Mouse (Mus musculus) liver, embryonic 15.5 days (tissue): Measurements from ENCODE around the gene Tctn3. TPM values are rescaled to one million over a fixed set of nuclear protein-coding genes. Genes with fewer than 3 reads are reported as not detected.
A peak's percentile ranks its signal among the peaks of the same experiment; 100 is the strongest.
"Not testable (repeated sequence)": the region's sequence is repeated elsewhere in the genome, so short reads cannot be mapped to it uniquely, and the experiment has no call there.

ENCODE experiments used
- ATAC-seq: fragments of 200-750 bp; cut with Nextera tagmentation; 2 replicates; pipeline ENCODE4 v1.8.0; 2017; ENCODE audit warnings: moderate number of reproducible peaks, mild to moderate bottlenecking, moderate library complexity; ENCODE audit not compliant: insufficient read depth
- H3K27ac ChIP-seq: fragments of 300-500 bp; sonication (generic); replicated peaks from 2 replicates; pipeline ENCODE4 v1.5.1; 2015; ENCODE audit warnings: mild to moderate bottlenecking, inconsistent platforms
- H3K27me3 ChIP-seq: fragments of 300-500 bp; sonication (generic); 2 replicates; pipeline ENCODE4 v1.6.1; 2015; ENCODE audit warnings: mild to moderate bottlenecking, inconsistent platforms
- H3K36me3 ChIP-seq: fragments of 300-500 bp; sonication (generic); replicated peaks from 2 replicates; pipeline ENCODE4 v1.6.1; 2015; ENCODE audit warnings: moderate library complexity, mild to moderate bottlenecking, inconsistent platforms
- H3K4me1 ChIP-seq: fragments of 300-500 bp; sonication (generic); replicated peaks from 2 replicates; pipeline ENCODE4 v1.6.1; 2015; ENCODE audit warnings: inconsistent platforms
- H3K4me2 ChIP-seq: fragments of 300-500 bp; sonication (generic); 2 replicates; pipeline ENCODE4 v1.6.1; 2015; ENCODE audit warnings: moderate library complexity, mild to moderate bottlenecking, inconsistent platforms
- H3K4me3 ChIP-seq: fragments of 300-500 bp; sonication (generic); replicated peaks from 2 replicates; pipeline ENCODE4 v1.5.1; 2015; ENCODE audit warnings: mild to moderate bottlenecking, inconsistent platforms
- H3K9ac ChIP-seq: fragments of 300-500 bp; sonication (generic); 2 replicates; pipeline ENCODE4 v1.6.1; 2015; ENCODE audit warnings: moderate library complexity, mild to moderate bottlenecking, inconsistent platforms
- H3K9me3 ChIP-seq: fragments of 300-500 bp; sonication (generic); replicated peaks from 2 replicates; pipeline ENCODE4 v1.6.1; 2016; ENCODE audit warnings: inconsistent platforms
- WGBS: fragments of 180-500 bp; shearing (Covaris S2); methylation state at CpG from one replicate; pipeline ENCODE4 v1.1.7; 2015; ENCODE audit warnings: mixed read lengths; ENCODE audit not compliant: insufficient replicate concordance; 5-methylcytosine and 5-hydroxymethylcytosine counted together
- polyA plus RNA-seq: library from polyadenylated mRNA; unstranded; fragments of >200 nt; fragmentation: Nextera tagmentation; extraction: Ambion mirVana; gene quantifications from 2 replicates; pipeline ENCODE4 v1.2.1, GENCODE M21; 2015

Tctn3 gene
- polyA plus RNA-seq, 1 experiment from 2014 or later, result 2.0 TPM

- H3K36me3 ChIP-seq, result peaks cover 17% of the 10 kb centered on the region
- peak within 1 kb of the TSS; percentile 73 for H3K4me3 ChIP-seq
- H3K9me3 ChIP-seq, result no peaks in the 10 kb centered on the region
- peak; percentile 84 for ATAC-seq
- H3K9ac ChIP-seq, result peak within 1 kb of the TSS; percentile 61
- H3K4me2 ChIP-seq, result peak within 1 kb of the TSS; percentile 88
- no peaks in the 10 kb centered on the region for H3K27me3 ChIP-seq
- H3K4me1 ChIP-seq, result peaks cover 37% of the 10 kb centered on the region
- WGBS, result 1% methylated on average over 34 of the region's 34 CpGs
- peak within 1 kb of the TSS; percentile 73 for H3K27ac ChIP-seq
These were observed 23.8 kb downstream of the Tctn3 start, which contains the start of gene Aldh18a1 for GRCm38 (mm10) chr19:40588293-40588654. Gene Aldh18a1, minus strand, starts transcription at chr19:40588463.

- Histone ChIP-seq H3K36me3 (peaks cover 22% of the 10 kb centered on the region), H3K27me3 (no peaks in the 10 kb centered on the region), H3K9ac (peak overlapping the region; percentile 61), H3K4me1 (peaks cover 37% of the 10 kb centered on the region), H3K27ac (peak overlapping the region; percentile 73), H3K4me2 (peak overlapping the region; percentile 88), H3K4me3 (peak overlapping the region; percentile 73), H3K9me3 (no peaks in the 10 kb centered on the region)
- 1% methylated on average over 30 of the region's 30 CpGs for WGBS
- peak; percentile 61 for ATAC-seq
These were observed 24.3 kb downstream of the Tctn3 start for GRCm38 (mm10) chr19:40587491-40588292.

- H3K4me3 ChIP-seq, result peak overlapping the region; percentile 73
- peak; percentile 16; the same call in 1 of the 2 replicates for ATAC-seq
- H3K4me2 ChIP-seq, result peak overlapping the region; percentile 88
- H3K9ac ChIP-seq, result peak overlapping the region; percentile 61
- 22% methylated on average over 7 of the region's 7 CpGs for WGBS
- peak overlapping the region; percentile 73 for H3K27ac ChIP-seq
- H3K27me3 ChIP-seq, result no peaks in the 10 kb centered on the region
- peaks cover 37% of the 10 kb centered on the region for H3K4me1 ChIP-seq
- no peaks in the 10 kb centered on the region for H3K9me3 ChIP-seq
- H3K36me3 ChIP-seq, result peaks cover 29% of the 10 kb centered on the region
These were observed 25.1 kb downstream of the Tctn3 start for GRCm38 (mm10) chr19:40586908-40587307.

GRCm38 (mm10) chr19:40581662-40582061 is 30.4 kb downstream of the Tctn3 start:
- H3K27me3 ChIP-seq, result no peaks in the 10 kb centered on the region
- no peak overlapping the region for H3K4me3 ChIP-seq
- 78% methylated on average over 5 of the region's 5 CpGs for WGBS
- H3K9ac ChIP-seq, result no peak overlapping the region
- no peak for ATAC-seq
- peaks cover 20% of the 10 kb centered on the region for H3K4me1 ChIP-seq
- H3K4me2 ChIP-seq, result no peak overlapping the region
- no peak overlapping the region for H3K27ac ChIP-seq
- no peaks in the 10 kb centered on the region for H3K9me3 ChIP-seq
- H3K36me3 ChIP-seq, result peaks cover 78% of the 10 kb centered on the region

- Histone ChIP-seq H3K27me3 (no peaks in the 10 kb centered on the region), H3K9ac (no peak overlapping the region), H3K4me3 (no peak overlapping the region), H3K4me2 (no peak overlapping the region), H3K4me1 (peaks cover 13% of the 10 kb centered on the region), H3K36me3 (peaks cover 82% of the 10 kb centered on the region), H3K9me3 (no peaks in the 10 kb centered on the region), H3K27ac (no peak overlapping the region)
- WGBS, result 43% methylated on average over 2 of the region's 2 CpGs
- no peak for ATAC-seq
These were observed 31.1 kb downstream of the Tctn3 start for GRCm38 (mm10) chr19:40580902-40581301.

GRCm38 (mm10) chr19:40575438-40575837 is 36.6 kb downstream of the Tctn3 start:
- Histone ChIP-seq H3K27ac (no peak overlapping the region), H3K9ac (no peak overlapping the region), H3K9me3 (no peaks in the 10 kb centered on the region), H3K36me3 (peaks cover 95% of the 10 kb centered on the region), H3K4me2 (no peak overlapping the region), H3K27me3 (no peaks in the 10 kb centered on the region), H3K4me1 (no peaks in the 10 kb centered on the region; the same call in 1 of the 2 replicates), H3K4me3 (no peak overlapping the region)
- 76% methylated on average over 5 of the region's 5 CpGs for WGBS
- no peak for ATAC-seq

GRCm38 (mm10) chr19:40570726-40571125 is 41.3 kb downstream of the Tctn3 start:
- ATAC-seq, result no peak
- WGBS, result 77% methylated on average over 9 of the region's 9 CpGs
- H3K36me3 ChIP-seq, result peaks cover 98% of the 10 kb centered on the region

GRCm38 (mm10) chr19:40567616-40568015 is 44.4 kb downstream of the Tctn3 start:
- H3K4me2 ChIP-seq, result no peak overlapping the region
- H3K4me1 ChIP-seq, result no peaks in the 10 kb centered on the region
- no peak overlapping the region for H3K27ac ChIP-seq
- no peak overlapping the region for H3K4me3 ChIP-seq
- peaks cover 97% of the 10 kb centered on the region for H3K36me3 ChIP-seq
- no peaks in the 10 kb centered on the region for H3K27me3 ChIP-seq
- WGBS, result 82% methylated on average over 3 of the region's 3 CpGs
- 0 out of 2 replicates have a peak, but pooled peaks cover 6% of the 10 kb centered on the region for H3K9me3 ChIP-seq
- no peak for ATAC-seq
- no peak overlapping the region for H3K9ac ChIP-seq

More at GRCm38 (mm10) chr19:40570726-40571125, 41.3 kb downstream of the Tctn3 start:
- Histone ChIP-seq H3K4me3 (no peak overlapping the region), H3K27me3 (no peaks in the 10 kb centered on the region), H3K9me3 (0 out of 2 replicates have a peak, but pooled peaks cover 6% of the 10 kb centered on the region), H3K4me2 (no peak overlapping the region), H3K27ac (no peak overlapping the region), H3K4me1 (no peaks in the 10 kb centered on the region), H3K9ac (no peak overlapping the region)

GRCm38 (mm10) chr19:40563880-40564645 is 48.0 kb downstream of the Tctn3 start:
- Histone ChIP-seq H3K4me2 (no peak overlapping the region), H3K27me3 (no peaks in the 10 kb centered on the region), H3K36me3 (peaks cover 74% of the 10 kb centered on the region), H3K27ac (no peak overlapping the region), H3K4me3 (no peak overlapping the region), H3K9me3 (no peaks in the 10 kb centered on the region), H3K9ac (no peak overlapping the region), H3K4me1 (no peaks in the 10 kb centered on the region)
- no peak for ATAC-seq
- 75% methylated on average over 10 of the region's 10 CpGs for WGBS

- H3K4me3 ChIP-seq, H3K4me1 ChIP-seq, H3K9ac ChIP-seq, H3K27ac ChIP-seq, H3K9me3 ChIP-seq, H3K4me2 ChIP-seq, H3K27me3 ChIP-seq: not testable (repeated sequence)
- 86% methylated on average over 15 of the region's 31 CpGs for WGBS
- peak; percentile 54 for ATAC-seq
- H3K36me3 ChIP-seq, result peaks cover 69% of the 10 kb centered on the region
These were observed 50.5 kb downstream of the Tctn3 start for GRCm38 (mm10) chr19:40561521-40561920.

- no peaks in the 10 kb centered on the region for H3K9me3 ChIP-seq
- H3K36me3 ChIP-seq, result peaks cover 67% of the 10 kb centered on the region
- no peak overlapping the region for H3K4me2 ChIP-seq
- no peak overlapping the region for H3K4me3 ChIP-seq
- WGBS, result 86% methylated on average over 7 of the region's 7 CpGs
- no peaks in the 10 kb centered on the region for H3K27me3 ChIP-seq
- no peak overlapping the region for H3K27ac ChIP-seq
- ATAC-seq, result no peak
- no peak overlapping the region for H3K9ac ChIP-seq
- peaks cover 37% of the 10 kb centered on the region for H3K4me1 ChIP-seq
These were observed 56.0 kb downstream of the Tctn3 start for GRCm38 (mm10) chr19:40556029-40556428.
